Mouse (Mus musculus) heart, adult 9 months (tissue): ENCODE results near the gene Tecpr2.

Experiments
- DNase-seq, 2 experiments: peaks; one replicate each; pipeline ENCODE4 v3.0.0; 2022; ENCODE audit warnings: low spot score in 2 of 2

Tecpr2 gene

GRCm38 (mm10) chr12:110864008-110864407 lies 25.1 kb upstream of the Tecpr2 start:
- no peak for DNase-seq

DNA sequence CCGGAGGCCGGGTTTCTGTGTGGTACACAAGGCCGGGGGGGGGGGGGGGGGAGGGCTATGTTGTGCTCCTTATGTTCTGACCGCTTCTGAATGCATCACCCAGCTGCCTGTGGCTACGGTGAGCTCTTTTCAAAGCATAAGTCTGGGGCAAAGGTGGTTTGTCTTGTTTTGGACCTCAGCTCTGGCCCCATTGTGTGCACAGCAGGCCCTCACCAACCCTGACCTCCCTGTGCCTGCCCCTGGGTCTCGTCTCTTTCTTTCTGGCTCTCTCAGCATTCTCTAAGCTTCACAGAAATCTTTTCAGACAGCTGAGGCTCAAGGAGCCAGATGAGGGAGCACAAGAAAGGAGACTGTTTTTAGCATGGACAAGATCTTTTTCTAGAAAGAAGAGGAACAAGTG lies 23.5 kb upstream of the Tecpr2 start:
- no peak for DNase-seq

GRCm38 (mm10) chr12:110865989-110866388 lies 23.1 kb upstream of the Tecpr2 start:
- no peak for DNase-seq

DNA sequence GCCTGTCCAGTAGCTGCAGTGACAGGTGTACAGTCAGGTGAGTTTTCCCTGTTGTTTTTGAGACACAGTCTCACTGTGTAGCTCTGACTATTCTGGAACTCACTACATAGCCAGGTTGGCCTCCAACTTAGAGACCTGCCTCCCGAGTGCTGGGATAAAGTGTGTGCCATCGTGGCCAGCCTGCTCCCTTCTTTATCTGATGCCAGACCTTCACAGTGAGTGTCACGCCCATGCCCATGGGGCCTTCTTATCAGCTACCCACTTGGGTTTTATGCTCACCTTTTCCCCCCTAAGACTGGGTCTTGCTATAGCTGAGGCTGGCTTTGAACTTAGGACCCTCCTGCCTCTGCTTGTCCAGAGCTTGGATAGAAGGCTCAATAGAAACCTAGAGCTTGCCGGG lies 19.0 kb upstream of the Tecpr2 start:
- no peak for DNase-seq

DNA sequence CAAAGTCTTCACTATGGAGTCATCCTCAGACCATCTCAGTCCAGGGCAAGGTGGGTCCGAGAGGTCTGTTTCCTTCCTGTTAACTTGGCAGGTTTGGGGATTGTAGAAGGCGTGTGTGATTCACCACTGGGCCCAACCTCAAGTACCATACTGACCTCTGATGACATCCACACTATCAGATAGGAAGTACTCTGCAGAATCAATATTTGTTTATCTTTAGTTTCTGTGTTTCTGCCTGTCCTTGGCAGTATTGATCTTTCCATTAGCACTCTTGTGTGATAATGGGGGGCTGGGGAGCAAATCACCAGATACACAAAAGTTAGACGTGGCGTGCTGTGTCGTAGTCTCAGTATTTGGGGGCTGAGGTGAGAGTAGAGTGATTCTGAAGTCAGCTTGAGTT lies 17.8 kb upstream of the Tecpr2 start:
- no peak for DNase-seq

GRCm38 (mm10) chr12:110875351-110875750 lies 13.7 kb upstream of the Tecpr2 start:
- no peak for DNase-seq

DNA sequence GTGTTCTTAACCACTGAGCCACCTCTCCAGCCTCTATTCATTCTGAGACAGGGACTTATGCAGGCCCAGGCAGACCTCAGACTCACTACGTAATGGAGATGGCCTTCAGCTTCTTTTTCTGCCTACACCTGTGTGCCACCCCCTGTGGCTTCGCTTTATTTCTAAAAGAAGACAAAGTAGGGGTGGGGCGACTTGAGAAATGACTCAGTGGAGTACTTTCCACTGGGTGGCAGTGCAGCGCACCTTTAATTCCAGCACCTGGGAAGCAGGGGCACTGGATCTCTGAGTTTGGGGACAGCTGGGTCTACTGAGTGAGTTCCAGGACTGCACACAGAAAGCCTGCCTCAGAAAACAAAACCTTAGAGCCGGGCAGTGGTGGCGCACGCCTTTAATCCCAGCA lies 6.8 kb upstream of the Tecpr2 start:
- DNase-seq, result no peak

DNA sequence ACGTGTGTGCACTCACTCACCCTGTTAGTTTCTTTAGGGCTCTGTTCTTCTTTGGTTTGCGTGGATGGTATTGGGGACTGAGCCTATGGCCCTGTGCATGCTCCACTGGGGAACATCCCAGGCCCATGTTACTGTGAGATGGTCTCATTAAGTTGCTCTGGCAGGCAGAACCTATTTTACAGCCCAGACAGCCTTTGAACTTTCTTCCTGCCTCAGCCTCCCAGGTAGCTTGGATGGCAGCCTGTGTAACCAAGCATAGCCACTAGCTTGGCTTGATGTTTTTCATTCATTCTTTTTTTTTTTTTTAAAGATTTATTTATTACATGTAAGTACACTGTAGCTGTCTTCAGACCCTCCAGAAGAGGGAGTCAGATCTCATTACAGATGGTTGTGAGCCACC lies 3.8 kb upstream of the Tecpr2 start:
- no peak for DNase-seq

- no peak for DNase-seq
Measured at GRCm38 (mm10) chr12:110888106-110888505, 958 bp upstream of the Tecpr2 start.

DNA sequence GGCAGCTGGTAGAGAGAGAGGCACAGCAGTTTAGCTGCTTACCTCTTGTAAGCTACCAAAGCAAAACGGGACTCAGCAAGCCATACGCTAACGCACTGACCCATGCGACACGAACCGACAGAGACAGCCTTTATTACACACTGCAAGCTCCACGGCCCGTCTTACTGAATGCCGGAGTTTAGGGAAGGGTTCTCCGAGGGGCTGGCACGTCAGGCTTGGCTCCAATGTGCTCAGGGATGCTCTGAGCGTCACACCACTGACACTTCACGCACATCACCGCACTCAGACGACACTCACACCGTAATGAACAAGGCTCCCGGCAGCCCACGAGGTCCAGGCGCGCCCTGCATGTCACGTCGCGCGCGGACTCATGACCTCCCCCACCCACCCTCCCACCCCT lies 458 bp upstream of the Tecpr2 start:
- DNase-seq, result no peak

DNA sequence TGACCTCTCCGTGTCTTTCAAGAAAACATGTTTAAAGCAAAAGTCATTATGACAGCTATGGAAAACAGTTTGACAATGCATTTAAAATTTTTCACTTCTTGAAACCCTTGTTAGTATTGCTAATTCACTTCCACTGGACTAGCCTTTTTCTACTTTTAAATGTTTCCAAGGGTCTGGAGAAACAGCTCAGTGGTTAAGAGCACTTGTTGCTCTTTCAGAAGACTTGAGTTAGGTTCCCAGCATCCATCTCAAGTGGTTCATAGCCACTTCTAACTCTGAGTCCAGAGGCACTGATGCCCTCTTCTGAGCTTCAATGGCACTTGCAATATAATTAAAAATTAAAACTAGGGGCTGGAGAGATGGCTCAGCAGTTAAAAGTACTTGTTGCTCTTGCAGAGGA lies 2.8 kb downstream of the Tecpr2 start:
- DNase-seq, result no peak

DNA sequence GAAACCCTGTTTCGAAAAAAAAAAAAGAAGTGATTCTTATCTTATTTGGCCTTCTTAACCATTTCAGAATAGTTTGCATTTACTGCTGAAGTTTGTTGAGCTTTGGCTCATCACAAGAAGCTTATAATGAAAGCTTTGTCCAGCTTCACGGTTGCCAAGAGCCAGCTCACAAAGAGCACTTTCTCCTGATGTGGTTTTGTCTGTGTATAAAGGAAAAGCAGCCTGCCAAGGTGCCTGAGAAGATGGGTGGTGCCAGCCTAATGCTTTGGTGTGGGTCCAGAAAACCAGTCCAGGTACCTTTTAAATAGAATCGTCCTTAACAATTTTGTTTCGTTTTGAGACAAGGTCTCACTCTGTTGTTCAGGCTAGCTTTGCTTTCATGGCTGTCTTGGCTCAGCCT lies 13.0 kb downstream of the Tecpr2 start:
- DNase-seq, result no peak

GRCm38 (mm10) chr12:110903536-110903935 lies 14.5 kb downstream of the Tecpr2 start:
- no peak for DNase-seq

DNA sequence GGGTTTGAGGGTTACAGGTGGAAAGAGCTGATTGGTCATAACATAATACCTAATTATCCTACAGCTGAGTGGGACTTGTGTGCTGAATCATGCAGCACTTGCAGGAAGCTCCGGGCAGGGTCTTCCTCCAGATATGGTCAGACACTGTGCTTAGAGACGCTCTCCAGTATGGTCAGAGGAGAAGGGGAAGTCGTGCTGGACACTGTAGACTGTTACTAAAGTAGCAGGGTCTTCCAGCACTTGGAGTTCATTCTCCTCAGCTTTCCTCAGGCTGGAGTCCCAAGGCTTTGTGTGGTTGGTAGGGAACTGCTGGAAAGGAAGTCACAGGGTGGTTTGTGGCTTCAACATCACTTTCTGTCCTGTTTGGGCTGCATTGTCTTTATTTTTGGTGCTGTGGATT lies 18.8 kb downstream of the Tecpr2 start:
- no peak for DNase-seq

GRCm38 (mm10) chr12:110909962-110910361 lies 20.9 kb downstream of the Tecpr2 start:
- no peak for DNase-seq

DNA sequence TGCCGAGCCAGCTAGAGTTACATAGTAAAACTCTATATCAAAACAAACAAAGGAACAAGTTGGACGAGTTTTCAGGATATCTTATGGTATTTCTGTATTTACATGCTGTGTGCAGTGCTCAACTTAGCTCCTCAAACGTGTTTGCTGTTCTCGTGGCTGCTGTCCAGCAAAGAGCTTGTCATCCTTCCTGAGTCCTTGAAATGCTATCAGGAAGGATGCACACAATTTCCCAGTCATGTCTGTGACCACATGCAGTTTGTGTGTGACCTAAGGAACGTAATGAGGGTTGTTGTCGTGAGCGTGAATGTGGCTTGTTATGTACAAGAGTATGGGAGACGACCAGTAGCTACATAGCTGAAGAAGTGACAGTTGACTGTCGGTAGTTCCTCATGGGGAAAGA lies 26.7 kb downstream of the Tecpr2 start:
- no peak for DNase-seq

DNA sequence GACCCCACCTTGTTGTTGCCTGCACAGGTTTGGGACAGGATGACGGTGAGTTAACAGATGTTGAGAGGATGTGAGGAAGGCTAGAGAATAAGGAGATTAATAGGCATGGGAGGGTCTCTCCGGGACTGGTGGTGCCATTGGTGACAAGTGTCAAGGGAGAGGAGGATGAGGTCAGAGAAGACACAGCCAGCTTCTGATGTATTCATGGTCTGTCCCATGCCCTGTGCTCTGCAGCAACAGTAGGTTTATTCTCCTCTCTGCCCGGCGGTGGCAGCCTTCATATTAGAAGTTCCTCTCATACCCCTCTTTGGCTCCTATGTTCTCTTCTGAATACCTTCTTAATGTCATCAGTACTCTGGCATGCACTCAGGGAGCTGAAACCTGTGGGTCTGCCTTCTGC lies 31.2 kb downstream of the Tecpr2 start:
- DNase-seq, result no peak

- no peak for DNase-seq
Measured at GRCm38 (mm10) chr12:110921572-110921971, 32.5 kb downstream of the Tecpr2 start.

DNA sequence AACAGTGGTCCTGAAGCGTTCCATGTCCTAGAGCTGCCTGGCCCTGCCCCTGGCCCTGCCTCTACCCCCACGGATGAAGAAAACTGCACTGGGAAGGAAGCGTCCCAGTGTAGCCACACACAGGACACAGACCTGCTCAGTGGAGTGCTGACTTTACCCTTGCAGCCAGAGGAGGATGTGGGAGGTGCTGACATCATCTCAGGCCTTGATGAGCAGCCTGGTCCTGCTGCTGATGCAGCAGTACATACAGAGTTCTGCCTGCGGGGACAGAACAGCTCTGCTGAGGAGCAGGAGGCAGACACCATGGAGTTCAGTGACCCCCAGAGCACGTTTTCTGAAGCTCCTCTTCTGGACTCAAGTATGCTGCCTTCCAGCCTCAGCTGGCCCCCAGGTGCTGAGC lies 43.8 kb downstream of the Tecpr2 start:
- peak in 1 of 2 experiments; percentile 13 for DNase-seq

- DNase-seq, result peak; percentile 70 to 78
Measured at GRCm38 (mm10) chr12:110935983-110936620, 47.0 kb downstream of the Tecpr2 start.

- DNase-seq, result no peak
Measured at GRCm38 (mm10) chr12:110937496-110937895, 48.4 kb downstream of the Tecpr2 start.

- no peak for DNase-seq
Measured at GRCm38 (mm10) chr12:110939385-110939784, 50.3 kb downstream of the Tecpr2 start.

DNA sequence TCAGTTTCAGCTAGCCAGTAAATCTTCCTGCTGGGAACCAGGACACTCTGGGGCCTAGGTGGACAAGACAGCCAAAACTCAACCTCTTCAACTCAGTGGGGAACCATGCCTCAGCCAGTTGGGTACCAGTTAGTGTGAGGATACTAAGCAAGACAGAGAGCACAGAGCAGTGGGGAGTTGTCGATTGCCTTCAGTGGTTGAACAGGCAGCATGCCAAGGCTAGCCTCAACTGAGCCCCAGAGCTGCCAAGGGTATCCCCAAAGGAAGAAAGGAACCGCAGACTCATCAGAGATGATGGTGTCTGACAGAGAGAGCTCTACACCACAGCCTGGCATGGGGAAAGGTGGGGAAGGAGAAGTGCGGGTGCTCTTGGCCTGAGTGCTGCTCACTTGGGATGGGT lies 51.8 kb downstream of the Tecpr2 start:
- DNase-seq, result no peak

DNA sequence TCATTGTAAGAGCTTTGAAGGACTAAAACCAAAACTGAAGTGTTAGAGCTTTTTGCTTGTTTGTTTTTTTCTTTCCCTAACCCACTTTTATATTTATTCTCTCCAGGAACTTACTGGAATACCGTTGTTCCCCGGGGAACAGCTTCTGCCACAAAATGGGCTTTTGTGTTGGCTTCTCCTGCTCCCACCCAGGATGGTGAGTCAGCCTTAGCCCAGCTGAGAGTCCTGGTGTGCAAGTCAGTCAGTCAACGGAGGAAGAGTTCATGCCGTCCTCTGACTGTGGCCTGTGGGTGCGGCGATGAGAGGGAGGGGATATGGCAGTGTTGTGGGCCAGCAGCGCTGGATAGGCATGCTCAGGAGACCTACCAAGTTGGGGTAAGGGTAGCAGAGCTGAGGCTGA lies 57.2 kb downstream of the Tecpr2 start:
- DNase-seq, result no peak
